Mouse (Mus musculus) adrenal gland, postnatal 14 days (tissue): Measurements from ENCODE around the gene Ap1s3. TPM values are rescaled to one million over a fixed set of nuclear protein-coding genes. Genes with fewer than 3 reads are reported as not detected.
A peak's percentile ranks its signal among the peaks of the same experiment; 100 is the strongest.

ENCODE experiments used
- DNase-seq: peaks from one replicate; pipeline ENCODE4 v3.0.0; 2021; ENCODE audit warnings: mixed read lengths
- total RNA-seq: library from RNA; stranded (reverse); gene quantifications from 2 replicates; pipeline ENCODE4 v1.2.3, GENCODE M21; 2021

Gene Ap1s3
- total RNA-seq, 1 experiment from 2014 or later, result 0.67 TPM

DNA sequence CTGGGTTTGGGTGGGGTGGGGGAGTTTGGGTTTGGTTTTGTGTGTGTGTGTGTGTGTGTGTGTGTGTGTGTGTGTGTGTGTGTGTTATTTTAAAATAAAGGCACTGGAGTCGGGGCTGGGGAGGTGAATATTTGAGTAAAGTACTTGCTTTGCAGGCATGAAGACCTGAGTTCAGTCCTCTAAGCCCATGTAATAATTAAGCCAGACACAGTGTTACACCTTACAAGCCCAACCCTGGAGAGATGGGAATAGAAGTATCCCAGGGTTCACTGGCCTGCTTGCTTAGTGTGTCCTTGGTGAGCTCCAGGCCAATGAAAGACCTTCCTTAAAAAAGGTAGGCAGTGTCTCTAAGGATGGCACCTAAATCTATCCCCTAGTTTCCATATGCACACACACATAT is 80.7 kb downstream of the Ap1s3 start:
- no peak for DNase-seq

DNA sequence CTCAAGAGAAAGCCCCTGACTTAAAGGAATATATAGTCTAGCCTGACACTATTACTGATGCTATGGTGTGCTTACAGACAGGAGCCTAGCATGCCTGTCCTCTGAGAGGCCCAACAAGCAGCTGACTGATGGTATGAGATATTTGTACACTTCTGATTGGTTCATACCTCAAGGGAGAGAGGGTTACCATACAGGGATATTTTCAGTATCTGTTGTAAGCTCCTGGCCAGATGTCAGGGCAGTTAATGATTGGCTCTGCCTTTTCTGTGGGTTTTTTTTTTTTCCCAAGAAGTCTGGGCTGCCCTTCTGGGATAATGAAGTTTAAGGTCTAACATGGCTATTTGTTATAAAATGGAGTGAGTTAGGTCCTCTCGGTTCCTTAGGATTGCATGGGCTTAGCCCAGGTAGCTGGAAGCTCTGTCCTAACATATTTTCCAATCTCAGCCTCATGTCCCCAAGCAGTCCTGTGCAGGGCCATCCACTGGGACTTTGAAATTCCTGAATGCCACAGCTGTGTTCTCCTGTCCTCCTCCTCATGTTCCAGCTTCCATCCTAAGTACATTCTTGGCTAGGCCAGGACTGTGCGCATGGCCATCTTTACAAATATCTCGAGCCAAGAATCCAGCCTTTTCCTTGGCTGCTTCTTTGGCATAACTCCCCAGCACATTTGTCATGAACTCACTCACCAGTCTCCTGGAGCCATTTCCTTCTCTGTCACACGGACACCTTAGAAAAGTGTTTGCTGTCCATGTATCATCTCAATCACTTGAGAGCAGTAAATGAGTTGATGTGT is 81.6 kb downstream of the Ap1s3 start:
- peak; percentile 13 for DNase-seq

DNA sequence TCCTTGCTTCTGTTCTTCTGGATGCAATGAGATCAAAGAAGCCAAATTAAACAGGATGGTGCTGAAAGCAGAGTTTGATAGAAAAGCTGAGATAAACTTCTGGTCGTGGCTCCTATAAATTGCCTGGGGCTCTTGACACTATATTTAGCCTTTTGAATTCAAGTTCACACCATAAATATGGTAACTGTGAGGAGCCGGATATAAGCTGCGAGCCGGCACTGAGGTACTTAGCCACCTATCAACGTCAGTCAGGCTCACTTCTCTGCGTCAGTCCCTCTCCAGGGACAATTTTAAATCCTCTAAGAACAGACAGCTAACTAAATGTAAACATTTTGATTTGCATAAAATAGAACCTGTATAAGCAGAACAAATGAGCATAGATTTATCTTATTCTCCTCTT is 82.3 kb downstream of the Ap1s3 start:
- DNase-seq, result no peak

DNA sequence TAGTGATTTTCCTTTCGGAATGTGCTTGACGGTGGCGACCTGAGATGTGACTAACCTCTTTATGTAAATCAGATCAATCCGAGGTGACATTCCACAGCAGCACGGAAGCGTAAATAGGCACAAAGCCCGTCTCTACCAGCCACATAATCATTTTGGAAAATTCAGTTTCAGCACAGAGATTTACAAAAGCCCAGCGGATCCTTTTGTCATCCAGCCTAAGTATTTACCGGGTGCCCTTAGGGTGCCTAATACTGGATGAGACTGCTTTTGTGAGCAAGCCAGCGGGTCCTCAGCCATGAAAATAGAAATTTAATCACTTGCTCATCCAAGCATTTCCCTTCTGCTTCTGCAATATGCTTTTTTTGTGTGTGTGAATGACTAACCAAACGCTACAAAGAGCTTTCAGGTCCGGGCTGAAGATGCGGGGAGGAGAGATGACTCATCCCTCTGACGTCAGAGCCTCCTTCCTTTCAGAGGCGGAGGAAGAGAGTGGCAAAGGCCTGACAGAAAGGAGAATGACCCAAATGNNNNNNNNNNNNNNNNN is 90.6 kb downstream of the Ap1s3 start:
- DNase-seq, result peak; percentile 67

GRCm38 (mm10) chr1:79577357-79577756 is 94.4 kb downstream of the Ap1s3 start:
- peak; percentile 27 for DNase-seq

- no peak for DNase-seq
Observed at GRCm38 (mm10) chr1:79571912-79572311, 99.9 kb downstream of the Ap1s3 start.

- DNase-seq, result no peak
Observed at GRCm38 (mm10) chr1:79571126-79571525, 100.6 kb downstream of the Ap1s3 start.

- no peak for DNase-seq
Observed at GRCm38 (mm10) chr1:79561186-79561585, 110.6 kb downstream of the Ap1s3 start.

Other genes starting within 250 kb of the Ap1s3 start
- 482 and 512 TPM in 2 replicates for gene Scg2, start 231.9 kb downstream of the Ap1s3 start, total RNA-seq
- 48.7 and 51.3 TPM in 2 replicates for gene Mrpl44, start 104.0 kb upstream of the Ap1s3 start, total RNA-seq
- 36.5 and 41.0 TPM in 2 replicates for gene Wdfy1, start 104.2 kb upstream of the Ap1s3 start, total RNA-seq
- gene Serpine2, start 189.2 kb upstream of the Ap1s3 start, total RNA-seq, result 8.4 and 14.1 TPM in 2 replicates